Mouse (Mus musculus) cerebellum, adult 9-10 months (tissue): ENCODE results near the gene Ncoa6.

Source experiments
- DNase-seq: peaks from one replicate; pipeline ENCODE4 v3.0.0; 2022

Ncoa6 gene

GRCm38 (mm10) chr2:155436445-155436844 is 37.2 kb downstream of the Ncoa6 start:
- DNase-seq: no peak

- DNase-seq: peak; percentile 23
These were observed 52.8 kb downstream of the Ncoa6 start for GRCm38 (mm10) chr2:155420911-155421310.

- DNase-seq: no peak
These were observed 69.1 kb downstream of the Ncoa6 start for GRCm38 (mm10) chr2:155404635-155405034.

- no peak for DNase-seq
These were observed 71.8 kb downstream of the Ncoa6 start for GRCm38 (mm10) chr2:155401926-155402325.

GRCm38 (mm10) chr2:155400276-155400675 is 73.4 kb downstream of the Ncoa6 start:
- peak; percentile 58 for DNase-seq

GRCm38 (mm10) chr2:155394586-155394985 is 79.1 kb downstream of the Ncoa6 start:
- no peak for DNase-seq

GRCm38 (mm10) chr2:155388573-155388972 is 85.1 kb downstream of the Ncoa6 start:
- DNase-seq: peak; percentile 57

GRCm38 (mm10) chr2:155387052-155387451 is 86.6 kb downstream of the Ncoa6 start:
- peak; percentile 40 for DNase-seq

GRCm38 (mm10) chr2:155386534-155386899 is 87.2 kb downstream of the Ncoa6 start:
- DNase-seq: peak; percentile 42

- DNase-seq: peak; percentile 48
These were observed 87.8 kb downstream of the Ncoa6 start for GRCm38 (mm10) chr2:155385731-155386533.

GRCm38 (mm10) chr2:155385090-155385489 is 88.6 kb downstream of the Ncoa6 start:
- peak; percentile 90 for DNase-seq

- DNase-seq: peak; percentile 71
These were observed 90.8 kb downstream of the Ncoa6 start for GRCm38 (mm10) chr2:155382791-155383438.

- no peak for DNase-seq
These were observed 91.4 kb downstream of the Ncoa6 start for GRCm38 (mm10) chr2:155382332-155382700.

GRCm38 (mm10) chr2:155381643-155382331 is 91.9 kb downstream of the Ncoa6 start:
- DNase-seq: peak; percentile 98

GRCm38 (mm10) chr2:155381060-155381437 is 92.6 kb downstream of the Ncoa6 start:
- DNase-seq: no peak

GRCm38 (mm10) chr2:155380261-155381059 is 93.2 kb downstream of the Ncoa6 start, which contains the start of gene Trp53inp2:
TSS of gene Trp53inp2 (plus strand) at chr2:155381059.
- DNase-seq: peak; percentile 62

GRCm38 (mm10) chr2:155376191-155376590 is 97.5 kb downstream of the Ncoa6 start:
- DNase-seq: no peak

GRCm38 (mm10) chr2:155374521-155374920 is 99.2 kb downstream of the Ncoa6 start:
- DNase-seq: no peak

- no peak for DNase-seq
These were observed 99.8 kb downstream of the Ncoa6 start for GRCm38 (mm10) chr2:155373886-155374285.

- no peak for DNase-seq
These were observed 100.4 kb downstream of the Ncoa6 start for GRCm38 (mm10) chr2:155373302-155373701.

GRCm38 (mm10) chr2:155372451-155372850 is 101.2 kb downstream of the Ncoa6 start:
- no peak for DNase-seq

GRCm38 (mm10) chr2:155369333-155369883 is 104.3 kb downstream of the Ncoa6 start:
- no peak for DNase-seq
